Mouse (Mus musculus) erythroblast, adult 5-6 weeks (primary cell): Measurements from ENCODE around the gene Recql. TPM values are rescaled to one million over a fixed set of nuclear protein-coding genes. Genes with fewer than 3 reads are reported as not detected.
"Not testable (repeated sequence)": the region's sequence is repeated elsewhere in the genome, so short reads cannot be mapped to it uniquely, and the experiment has no call there.

Source experiments
- ATAC-seq: replicated peaks from 2 replicates; pipeline ENCODE4 v1.8.0; 2016; ENCODE audit warnings: moderate number of reproducible peaks, mild to moderate bottlenecking, moderate TSS enrichment, inconsistent platforms; ENCODE audit not compliant: poor library complexity, low FRiP score, severe bottlenecking
- total RNA-seq, 2 experiments: library from RNA; stranded (forward) in 1 of 2; stranded (reverse) in 1 of 2; fragments of 150-400 nt in 1 of 2; fragments of 200-764, 138-1000 nt in 1 of 2; gene quantifications; 2 replicates each; pipeline versions ENCODE4 v1.2.3 to v1.2.4; 2015 to 2017; ENCODE audit warnings: low replicate concordance in 2 of 2

Recql gene
- total RNA-seq, 2 experiments from 2014 or later, result 2.7 to 8.8 TPM

- ATAC-seq, result no peak
These were observed 20.3 kb downstream of the Recql start for GRCm38 (mm10) chr6:142366473-142367018.

DNA sequence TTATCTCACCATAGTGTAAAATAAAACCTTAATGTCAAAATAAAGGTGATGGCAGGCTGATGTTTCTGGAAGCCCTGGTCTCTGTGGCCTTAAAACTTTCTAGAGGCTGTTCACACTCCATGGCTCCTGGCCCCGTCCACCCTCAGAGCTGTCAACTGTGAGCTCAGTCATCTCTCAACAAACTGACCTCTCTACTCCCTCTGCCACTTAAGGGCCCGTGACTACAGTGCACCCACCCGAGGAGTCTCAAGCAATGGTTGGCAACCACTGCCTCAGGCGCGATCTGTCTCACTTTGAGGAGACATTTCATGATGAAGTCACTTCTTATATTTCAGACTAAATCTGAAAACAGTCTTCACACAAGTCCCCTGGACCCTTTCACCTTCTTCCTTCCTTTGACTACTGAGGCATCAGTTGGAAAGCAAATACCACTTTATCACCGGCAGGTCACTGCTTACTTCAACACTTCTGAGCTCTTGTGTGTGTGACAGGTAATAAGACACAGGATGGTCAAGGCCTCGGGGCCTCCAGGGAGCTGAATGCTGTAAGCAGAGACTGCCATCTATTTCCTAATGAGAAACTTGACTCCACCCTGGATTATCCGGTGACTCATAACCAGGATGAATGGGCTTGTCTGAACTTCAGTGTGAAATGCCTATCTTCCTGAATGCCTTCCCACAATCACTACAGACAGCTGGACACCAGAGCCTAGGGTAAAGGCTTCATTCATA lies 21.0 kb downstream of the Recql start:
- ATAC-seq, result no peak

GRCm38 (mm10) chr6:142363019-142363576 lies 23.8 kb downstream of the Recql start:
- no peak for ATAC-seq

- ATAC-seq, result no peak
These were observed 24.9 kb downstream of the Recql start for GRCm38 (mm10) chr6:142362036-142362435.

GRCm38 (mm10) chr6:142357106-142357505 lies 29.8 kb downstream of the Recql start:
- ATAC-seq, result no peak

- ATAC-seq, result not testable (repeated sequence)
These were observed 34.8 kb downstream of the Recql start for GRCm38 (mm10) chr6:142352099-142352498.

DNA sequence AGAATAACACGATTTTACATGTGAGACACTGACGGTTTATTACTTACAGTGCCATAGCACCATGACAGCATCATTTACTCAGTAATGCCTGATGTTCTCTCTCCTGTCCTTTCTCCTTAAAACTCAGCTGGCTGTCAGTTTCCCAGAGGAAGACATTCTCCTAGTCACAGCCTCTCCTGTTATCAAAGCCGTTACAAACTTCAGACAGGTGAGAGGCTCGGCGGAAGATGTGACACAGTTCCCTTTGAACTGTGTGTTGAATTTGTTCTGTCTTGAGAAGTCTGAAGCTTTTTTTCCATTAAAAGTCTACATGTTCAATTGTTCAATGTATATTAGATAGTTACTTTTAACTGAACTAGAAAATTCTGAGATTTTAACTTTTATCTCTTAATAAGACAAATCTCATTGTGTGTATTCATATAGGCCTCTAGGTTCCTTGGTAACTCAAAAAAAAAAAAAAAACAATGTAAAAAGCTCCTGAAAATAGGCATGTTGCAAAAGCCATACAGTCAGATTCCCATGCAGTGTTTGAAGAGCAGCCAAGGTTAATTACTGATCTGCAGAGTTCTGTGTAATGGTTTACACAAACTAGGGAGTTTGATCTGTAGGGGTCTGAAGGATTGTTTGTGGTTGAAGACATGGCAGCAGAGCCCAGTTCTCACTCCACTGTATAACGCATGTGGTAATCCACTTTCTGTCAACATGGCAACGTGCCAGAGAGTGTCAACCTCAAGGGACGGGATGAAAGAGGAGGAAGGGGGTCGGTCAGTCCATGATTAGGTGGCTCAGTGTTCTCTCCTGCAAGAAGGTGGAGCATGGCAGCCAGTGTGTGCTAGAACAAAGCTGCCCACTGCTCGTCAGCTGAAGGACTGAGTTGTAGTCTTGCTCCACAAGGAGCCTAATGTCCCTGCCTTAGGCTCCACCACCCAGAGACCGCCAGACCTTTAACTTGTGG lies 39.2 kb downstream of the Recql start:
- no peak for ATAC-seq

DNA sequence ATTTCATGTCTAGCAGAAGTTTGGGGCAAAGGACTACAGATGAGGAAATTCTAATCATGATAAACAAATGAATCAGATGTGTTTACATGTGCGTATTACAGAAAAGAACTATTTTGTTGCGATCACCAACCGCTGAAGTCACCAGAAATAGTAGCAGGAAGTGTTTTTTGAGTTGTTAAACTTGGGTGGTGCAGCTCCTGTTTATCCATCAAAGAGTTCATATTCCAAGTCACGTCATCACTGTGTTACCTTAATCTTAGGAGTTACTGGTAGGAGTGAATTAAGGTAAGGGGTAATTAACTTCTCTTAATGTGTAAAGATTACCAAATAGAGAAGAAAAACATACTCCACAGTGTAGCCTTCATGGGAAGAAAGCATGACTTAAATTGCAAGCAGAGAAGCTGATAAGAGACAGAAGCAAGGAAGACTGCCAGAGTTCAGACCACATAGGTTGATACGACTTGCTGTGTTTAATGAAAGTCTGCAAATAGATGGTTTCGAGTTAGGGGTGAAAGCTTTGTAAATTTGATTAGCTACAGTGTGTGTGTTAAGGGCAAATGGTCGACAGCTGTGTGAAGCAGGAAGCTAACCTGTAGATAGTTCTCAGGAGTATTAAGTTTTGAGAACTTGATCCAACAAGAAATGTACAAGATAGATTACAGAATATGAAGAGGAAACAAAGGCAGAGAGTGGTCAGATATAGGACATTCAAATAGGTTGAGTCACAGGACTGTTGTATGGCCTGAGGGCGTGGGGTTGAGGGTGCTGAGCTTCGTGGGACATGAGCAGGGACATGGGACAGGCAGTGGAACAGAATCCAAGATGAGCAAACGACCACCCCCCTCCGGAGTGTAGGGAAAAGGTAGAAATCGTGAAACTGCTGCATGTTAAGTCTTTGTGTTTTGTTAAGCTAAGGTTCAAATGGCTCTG lies 40.4 kb downstream of the Recql start:
- ATAC-seq, result no peak

DNA sequence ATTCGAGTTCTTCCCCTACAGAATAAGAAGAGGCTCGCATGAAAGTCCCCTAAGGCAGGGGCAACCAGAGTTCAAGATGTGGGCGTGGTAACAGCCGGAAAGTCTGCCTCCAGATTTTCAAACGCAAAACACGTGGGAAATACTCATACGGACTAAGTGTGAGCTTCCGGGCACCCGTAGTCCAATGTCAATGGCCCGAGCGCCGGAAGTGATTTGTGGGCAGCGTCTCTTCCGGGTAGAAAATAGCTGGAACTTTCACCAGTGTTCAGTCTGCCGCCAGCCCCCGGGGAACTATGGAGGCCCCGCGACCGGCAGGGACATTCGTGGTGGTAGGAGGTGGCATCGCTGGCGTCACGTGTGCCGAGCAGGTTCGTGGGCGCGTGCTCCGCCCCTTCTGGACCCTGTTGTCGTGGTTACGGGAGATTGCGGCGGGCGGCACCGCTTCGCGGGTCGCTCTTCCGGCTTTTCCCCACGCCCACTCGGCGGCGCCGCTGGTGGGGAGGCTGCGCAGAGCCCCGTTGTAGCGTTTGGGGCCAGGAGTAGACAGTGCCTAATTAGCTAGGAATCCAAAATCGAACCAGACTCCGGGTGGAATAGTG lies 41.3 kb downstream of the Recql start, which contains the start of gene Pyroxd1:
TSS of gene Pyroxd1 (plus strand) at position 215 of the 599 bp plus-strand sequence.
- peak; percentile 98 for ATAC-seq

DNA sequence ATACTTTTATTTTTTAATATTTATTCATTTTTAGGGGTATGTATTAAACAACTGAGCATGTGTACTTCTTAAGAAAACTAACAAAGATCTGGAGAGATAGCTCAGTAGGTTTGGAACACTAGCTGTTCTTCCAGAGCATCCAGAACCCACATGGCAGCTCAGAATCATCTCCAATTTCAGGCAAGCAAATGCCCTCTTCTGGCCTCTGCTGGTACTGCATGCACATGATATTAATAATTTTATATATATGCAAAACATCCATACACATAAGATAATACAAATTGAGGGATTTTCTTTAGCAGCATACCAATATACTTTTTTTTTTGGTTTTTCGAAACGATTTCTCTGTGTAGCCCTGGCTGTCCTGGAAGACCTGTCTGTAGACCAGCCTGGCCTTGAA lies 43.3 kb downstream of the Recql start:
- no peak for ATAC-seq

- no peak for ATAC-seq
These were observed 47.3 kb downstream of the Recql start for GRCm38 (mm10) chr6:142339576-142339975.

- no peak for ATAC-seq
These were observed 47.9 kb downstream of the Recql start for GRCm38 (mm10) chr6:142338961-142339360.

GRCm38 (mm10) chr6:142329201-142329600 lies 57.7 kb downstream of the Recql start:
- no peak for ATAC-seq

GRCm38 (mm10) chr6:142326598-142326997 lies 60.3 kb downstream of the Recql start:
- ATAC-seq, result no peak

DNA sequence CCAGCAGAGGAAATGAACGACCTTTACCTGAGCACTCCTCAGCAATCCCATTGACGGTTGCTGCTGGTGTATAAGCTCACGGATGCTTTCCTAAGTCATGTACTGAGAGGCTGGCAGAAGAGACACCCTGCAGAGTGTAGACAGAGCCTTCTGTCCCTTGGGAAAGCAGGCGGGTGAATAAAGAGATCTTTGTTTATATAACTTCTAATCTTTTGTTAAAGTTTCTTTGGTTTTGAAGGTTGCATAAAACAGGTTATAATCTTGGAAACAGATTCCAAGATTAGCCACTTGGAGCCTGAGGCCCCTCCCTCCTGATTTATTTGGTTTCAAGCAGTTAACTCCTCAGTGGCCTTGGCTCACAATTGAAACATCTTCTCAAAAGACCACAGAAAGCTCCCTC lies 64.0 kb downstream of the Recql start, which contains the start of gene Slco1a5:
TSS of gene Slco1a5 (minus strand) at position 101 of the 400 bp plus-strand sequence.
- ATAC-seq, result no peak

- no peak for ATAC-seq
These were observed 69.8 kb downstream of the Recql start for GRCm38 (mm10) chr6:142317106-142317505.

DNA sequence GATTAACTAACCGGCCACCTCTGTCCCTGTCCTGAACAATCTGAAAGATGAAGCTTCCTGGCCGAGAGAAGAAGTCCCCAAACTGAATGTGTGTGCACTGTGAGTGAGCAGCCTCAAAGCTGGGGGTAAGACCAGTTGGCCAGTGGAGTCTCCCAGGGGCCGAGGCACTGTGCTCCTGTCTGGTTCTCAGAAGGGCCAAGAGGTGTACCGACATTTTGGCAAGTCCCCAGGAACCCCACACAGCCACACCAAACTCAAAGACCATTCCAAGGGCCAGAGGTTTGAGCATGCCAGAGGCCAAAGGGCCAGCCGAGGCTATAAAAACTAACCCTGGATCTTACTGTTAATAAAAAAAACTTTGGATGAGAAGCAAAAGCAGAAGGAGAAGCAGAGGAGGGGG lies 72.6 kb downstream of the Recql start:
- no peak for ATAC-seq

GRCm38 (mm10) chr6:142305076-142305475 lies 81.8 kb downstream of the Recql start:
- ATAC-seq, result no peak
